Mouse (Mus musculus) E14TG2a.4 (cell line): Measurements from ENCODE around the gene Tenm2.

ENCODE experiments used
- H3K27me3 ChIP-seq: 2 replicates; pipeline ENCODE4 v1.6.1; 2014; ENCODE audit warnings: low read length, control low read depth; ENCODE audit not compliant: insufficient read depth
- H3K36me3 ChIP-seq: 2 replicates; pipeline ENCODE4 v1.6.1; 2014; ENCODE audit warnings: low read length, control low read depth; ENCODE audit not compliant: insufficient read depth
- H3K4me1 ChIP-seq: replicated peaks from 2 replicates; pipeline ENCODE4 v1.6.1; 2014; ENCODE audit warnings: low read depth, low read length, control low read depth
- H3K4me3 ChIP-seq: replicated peaks from 2 replicates; pipeline ENCODE4 v1.5.1; 2014; ENCODE audit warnings: mild to moderate bottlenecking, low read length
- H3K9me3 ChIP-seq: 2 replicates; pipeline ENCODE4 v1.6.1; 2014; ENCODE audit warnings: low read length, control low read depth
- CTCF ChIP-seq: conservative IDR thresholded peaks from 2 replicates; pipeline ENCODE4 v1.5.1; 2014; ENCODE audit warnings: low read length
- NANOG ChIP-seq: IDR thresholded peaks from 2 replicates; pipeline ENCODE4 v1.6.1; 2014; ENCODE audit warnings: borderline replicate concordance, low read length, mixed read lengths
- POU5F1 ChIP-seq: IDR thresholded peaks from 2 replicates; pipeline ENCODE4 v1.6.1; 2014; ENCODE audit warnings: low read length, borderline replicate concordance

The Tenm2 gene

GRCm38 (mm10) chr11:36305348-36305950, 930.3 kb downstream of the Tenm2 start:
- H3K4me3 ChIP-seq = no peak overlapping the region
- no peaks in the 10 kb centered on the region for H3K27me3 ChIP-seq
- no peak for TF ChIP-seq NANOG
- no peak for TF ChIP-seq CTCF
- no peak for TF ChIP-seq POU5F1
- no peaks in the 10 kb centered on the region for H3K36me3 ChIP-seq
- no peaks in the 10 kb centered on the region for H3K9me3 ChIP-seq
- peaks cover 5% of the 10 kb centered on the region for H3K4me1 ChIP-seq

GRCm38 (mm10) chr11:36302913-36303371, 932.8 kb downstream of the Tenm2 start:
- no peaks in the 10 kb centered on the region for H3K4me1 ChIP-seq

GRCm38 (mm10) chr11:36302096-36302495, 933.7 kb downstream of the Tenm2 start:
- Histone ChIP-seq H3K9me3 (no peaks in the 10 kb centered on the region), H3K4me1 (no peaks in the 10 kb centered on the region)
- no peak for TF ChIP-seq CTCF
- no peak for TF ChIP-seq NANOG
- TF ChIP-seq POU5F1 = no peak

More at GRCm38 (mm10) chr11:36302913-36303371, 932.8 kb downstream of the Tenm2 start:
- H3K27me3 ChIP-seq = no peaks in the 10 kb centered on the region
- H3K36me3 ChIP-seq = no peaks in the 10 kb centered on the region
- H3K4me3 ChIP-seq = no peak overlapping the region
- H3K9me3 ChIP-seq = no peaks in the 10 kb centered on the region
- TF ChIP-seq CTCF (no peak), POU5F1 (no peak), NANOG (no peak)

GRCm38 (mm10) chr11:36296568-36296967, 939.2 kb downstream of the Tenm2 start:
- Histone ChIP-seq H3K4me1 (no peaks in the 10 kb centered on the region), H3K4me3 (no peak overlapping the region), H3K27me3 (no peaks in the 10 kb centered on the region), H3K9me3 (no peaks in the 10 kb centered on the region), H3K36me3 (no peaks in the 10 kb centered on the region)
- TF ChIP-seq NANOG (no peak), POU5F1 (no peak), CTCF (no peak)

More at GRCm38 (mm10) chr11:36302096-36302495, 933.7 kb downstream of the Tenm2 start:
- H3K4me3 ChIP-seq = no peak overlapping the region
- H3K36me3 ChIP-seq = no peaks in the 10 kb centered on the region
- no peaks in the 10 kb centered on the region for H3K27me3 ChIP-seq

GRCm38 (mm10) chr11:36292206-36292605, 943.6 kb downstream of the Tenm2 start:
- TF ChIP-seq NANOG (no peak), CTCF (no peak), POU5F1 (no peak)
- no peak overlapping the region for H3K4me3 ChIP-seq
- no peaks in the 10 kb centered on the region for H3K9me3 ChIP-seq
- no peaks in the 10 kb centered on the region for H3K4me1 ChIP-seq
- peaks cover 2% of the 10 kb centered on the region; the same call in 1 of the 2 replicates for H3K27me3 ChIP-seq
- no peaks in the 10 kb centered on the region for H3K36me3 ChIP-seq

GRCm38 (mm10) chr11:36286246-36286645, 949.5 kb downstream of the Tenm2 start:
- Histone ChIP-seq H3K36me3 (no peaks in the 10 kb centered on the region), H3K4me1 (no peaks in the 10 kb centered on the region), H3K27me3 (peaks cover 5% of the 10 kb centered on the region; the same call in 1 of the 2 replicates), H3K4me3 (no peak overlapping the region), H3K9me3 (no peaks in the 10 kb centered on the region)
- TF ChIP-seq CTCF (no peak), NANOG (no peak), POU5F1 (no peak)

GRCm38 (mm10) chr11:36280533-36280932, 955.2 kb downstream of the Tenm2 start:
- H3K9me3 ChIP-seq = no peaks in the 10 kb centered on the region
- no peak overlapping the region for H3K4me3 ChIP-seq
- H3K27me3 ChIP-seq = peaks cover 3% of the 10 kb centered on the region; the same call in 1 of the 2 replicates
- peaks cover 5% of the 10 kb centered on the region for H3K4me1 ChIP-seq
- TF ChIP-seq NANOG (no peak), POU5F1 (no peak)
- no peaks in the 10 kb centered on the region for H3K36me3 ChIP-seq

GRCm38 (mm10) chr11:36277903-36278215, 957.9 kb downstream of the Tenm2 start:
- H3K36me3 ChIP-seq = no peaks in the 10 kb centered on the region
- no peak overlapping the region for H3K4me3 ChIP-seq
- H3K4me1 ChIP-seq = peaks cover 5% of the 10 kb centered on the region
- no peak for TF ChIP-seq CTCF
- TF ChIP-seq POU5F1 = no peak
- no peak for TF ChIP-seq NANOG
- H3K27me3 ChIP-seq = peaks cover 3% of the 10 kb centered on the region; the same call in 1 of the 2 replicates
- no peaks in the 10 kb centered on the region for H3K9me3 ChIP-seq

GRCm38 (mm10) chr11:36277192-36277902, 958.4 kb downstream of the Tenm2 start:
- Histone ChIP-seq H3K9me3 (no peaks in the 10 kb centered on the region), H3K36me3 (no peaks in the 10 kb centered on the region), H3K4me3 (no peak overlapping the region), H3K4me1 (peaks cover 5% of the 10 kb centered on the region), H3K27me3 (peaks cover 3% of the 10 kb centered on the region; the same call in 1 of the 2 replicates)
- TF ChIP-seq NANOG = no peak
- TF ChIP-seq CTCF = no peak
- TF ChIP-seq POU5F1 = no peak
